ENCODE assay signal across 25 mouse cellular contexts in the genomic region with DNA sequence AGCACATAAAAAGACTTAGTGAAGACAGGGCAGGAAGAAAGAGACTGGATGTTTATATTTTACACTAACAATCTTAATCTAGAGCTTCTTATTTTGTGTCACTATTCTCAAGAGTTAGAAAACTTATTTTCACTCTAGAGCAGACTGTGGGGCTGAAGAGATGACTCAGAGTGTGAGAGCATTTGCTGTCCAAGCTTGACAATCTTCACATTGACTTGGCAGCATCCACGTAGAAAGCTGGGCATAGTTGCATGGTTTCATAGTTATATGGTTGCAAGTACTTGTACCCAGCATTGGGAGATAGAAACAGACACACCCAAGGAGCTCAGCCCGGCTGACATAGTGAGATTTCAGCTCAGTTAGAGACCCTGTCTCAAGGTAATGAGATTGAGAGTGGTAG.
A peak's percentile ranks its signal among the peaks of the same experiment; 100 is the strongest.
DNase-seq lines count a peak whose midpoint lies in the region; ATAC-seq and TF ChIP-seq lines count a peak whose summit lies in the region.
"Had no signal": no experiment of that assay in that cellular context is flagged by ENCODE, and none has a peak within 500 bp of the region (broad histone marks: within the 10 kb centered on the region; RNA-seq: fewer than 3 reads in every experiment).

No protein-coding gene starts in this region.

- no peak overlapping the region for H3K9ac ChIP-seq in hindbrain, embryonic 13.5 days
- H3K9ac ChIP-seq in midbrain, embryonic 11.5 days (ENCODE audit: low read length): no peak overlapping the region
- H3K9ac ChIP-seq in midbrain, postnatal 0 days (replicated peaks; ENCODE audit: low read length, poor library complexity, severe bottlenecking): no peak overlapping the region
- H3K9ac ChIP-seq: embryonic facial prominence, embryonic 13.5 days; forebrain, postnatal 0 days; hindbrain, embryonic 14.5 days had no signal

- no peak overlapping the region for H3K4me2 ChIP-seq in hindbrain, embryonic 13.5 days
- no peak overlapping the region for H3K4me2 ChIP-seq in midbrain, embryonic 11.5 days
- H3K4me2 ChIP-seq in midbrain, postnatal 0 days (ENCODE audit: low read depth, low read length, poor library complexity, severe bottlenecking): no peak overlapping the region
- H3K4me2 ChIP-seq: embryonic facial prominence, embryonic 13.5 days; heart, embryonic 11.5 days; hindbrain, embryonic 14.5 days had no signal

- H3K4me1 ChIP-seq in hindbrain, embryonic 10.5 days (replicated peaks): peaks cover 6% of the 10 kb centered on the region
- no peaks in the 10 kb centered on the region for H3K4me1 ChIP-seq in hindbrain, embryonic 13.5 days (replicated peaks)
- H3K4me1 ChIP-seq in midbrain, embryonic 11.5 days (ENCODE audit: control insufficient read depth, insufficient read depth, low read length): peaks cover 4% of the 10 kb centered on the region
- no peaks in the 10 kb centered on the region for H3K4me1 ChIP-seq in midbrain, postnatal 0 days (ENCODE audit: insufficient read depth, low read length)
- H3K4me1 ChIP-seq: embryonic facial prominence, embryonic 13.5 days had no signal

- H3K27me3 ChIP-seq in hindbrain, embryonic 10.5 days (ENCODE audit: insufficient read depth, poor library complexity, severe bottlenecking): no peaks in the 10 kb centered on the region
- H3K27me3 ChIP-seq in hindbrain, embryonic 13.5 days: no peaks in the 10 kb centered on the region
- H3K27me3 ChIP-seq in midbrain, embryonic 11.5 days (ENCODE audit: control insufficient read depth, insufficient read depth, low read length): no peaks in the 10 kb centered on the region
- H3K27me3 ChIP-seq in midbrain, postnatal 0 days (ENCODE audit: insufficient read depth, low read length): no peaks in the 10 kb centered on the region
- H3K27me3 ChIP-seq: CH12.LX; embryonic facial prominence, embryonic 13.5 days; Patski had no signal

- no peak overlapping the region for H3K4me3 ChIP-seq in hindbrain, embryonic 10.5 days
- no peak overlapping the region for H3K4me3 ChIP-seq in hindbrain, embryonic 13.5 days
- no peak overlapping the region for H3K4me3 ChIP-seq in midbrain, embryonic 11.5 days (ENCODE audit: low read depth, low read length)
- no peak overlapping the region for H3K4me3 ChIP-seq in midbrain, postnatal 0 days (ENCODE audit: low read depth, low read length)
- H3K4me3 ChIP-seq: embryonic facial prominence, embryonic 10.5 days; embryonic facial prominence, embryonic 13.5 days; erythroblast, embryonic 14.5 days had no signal

- 0 out of 2 replicates have a peak overlapping the region, but pooled peaks have one; percentile 29 for H3K27ac ChIP-seq in hindbrain, embryonic 10.5 days
- no peak overlapping the region for H3K27ac ChIP-seq in hindbrain, embryonic 13.5 days
- no peak overlapping the region for H3K27ac ChIP-seq in midbrain, embryonic 11.5 days (ENCODE audit: low read depth, low read length)
- H3K27ac ChIP-seq in midbrain, postnatal 0 days (ENCODE audit: low read depth, low read length): no peak overlapping the region
- H3K27ac ChIP-seq: embryonic facial prominence, embryonic 10.5 days; embryonic facial prominence, embryonic 13.5 days; hindbrain, embryonic 14.5 days; hindbrain, postnatal 0 days had no signal

- no peaks in the 10 kb centered on the region for H3K9me3 ChIP-seq in hindbrain, embryonic 10.5 days
- H3K9me3 ChIP-seq in hindbrain, embryonic 13.5 days: no peaks in the 10 kb centered on the region
- no peaks in the 10 kb centered on the region for H3K9me3 ChIP-seq in midbrain, embryonic 11.5 days (ENCODE audit: control insufficient read depth, low read length)
- H3K9me3 ChIP-seq in midbrain, postnatal 0 days (ENCODE audit: low read length): no peaks in the 10 kb centered on the region
- H3K9me3 ChIP-seq: embryonic facial prominence, embryonic 10.5 days; embryonic facial prominence, embryonic 13.5 days; G1E had no signal

- TF ChIP-seq CTCF in midbrain, postnatal 0 days (IDR thresholded peaks at IDR 0.05): no peak

- ATAC-seq in frontal cortex, adult (ENCODE audit: low TSS enrichment): peak; percentile 98
- no peak for ATAC-seq in hindbrain, embryonic 13.5 days (ENCODE audit: low FRiP score)
- no peak for ATAC-seq in midbrain, embryonic 11.5 days (ENCODE audit: low FRiP score)
- ATAC-seq in midbrain, postnatal 0 days (ENCODE audit: low FRiP score): no peak
- ATAC-seq: forebrain, embryonic 14.5 days; forebrain, postnatal 0 days; hindbrain, postnatal 0 days; inflammation-experienced regulatory T-cells, adult 6 months; intestine, embryonic 16.5 days; Patski had no signal

- H3K36me3 ChIP-seq in hindbrain, embryonic 10.5 days: no peaks in the 10 kb centered on the region
- no peaks in the 10 kb centered on the region for H3K36me3 ChIP-seq in hindbrain, embryonic 13.5 days
- H3K36me3 ChIP-seq in midbrain, embryonic 11.5 days (ENCODE audit: control insufficient read depth, insufficient read depth, low read length): no peaks in the 10 kb centered on the region
- H3K36me3 ChIP-seq in midbrain, postnatal 0 days (ENCODE audit: insufficient read depth, low read length): no peaks in the 10 kb centered on the region
- H3K36me3 ChIP-seq: embryonic facial prominence, embryonic 10.5 days; embryonic facial prominence, embryonic 13.5 days; G1E had no signal

- DNase-seq in frontal cortex, postnatal 14 days (ENCODE audit: low spot score in 2 of 2): no peak
- DNase-seq in hindbrain, embryonic 10.5 days (ENCODE audit: low spot score): no peak
- peak; percentile 1 for DNase-seq in midbrain, embryonic 11.5 days (ENCODE audit: low spot score, missing footprints)
- no peak for DNase-seq in midbrain, postnatal 0 days (ENCODE audit: low spot score)
- DNase-seq in brain, adult 2 months (ENCODE audit: low read depth, low spot score): peak; percentile 73
- no peak for DNase-seq in adrenal gland, adult 2 months
- DNase-seq: adrenal gland, postnatal 14 days; B cell, adult 2 months; cerebellum, adult 8-10 months; forebrain, postnatal 0 days; gastrocnemius, postnatal 25 days had no signal

- 81% methylated on average over 2 of the region's 2 CpGs for WGBS in hindbrain, embryonic 10.5 days
- WGBS in hindbrain, embryonic 13.5 days: 77% methylated on average over 2 of the region's 2 CpGs
- 82% methylated on average over 2 of the region's 2 CpGs for WGBS in midbrain, embryonic 11.5 days
- 88% methylated on average over 2 of the region's 2 CpGs for WGBS in midbrain, postnatal 0 days

Comparison
In these comparisons a context has a peak if more than half of its experiments do, and no peak if none do; other contexts are left out.
1. DNase-seq: peak in midbrain, embryonic 11.5 days (single experiment) and brain, adult 2 months (single experiment); none in frontal cortex, postnatal 14 days (0 of 2), hindbrain, embryonic 10.5 days (single experiment), midbrain, postnatal 0 days (single experiment) and adrenal gland, adult 2 months (single experiment).